Mouse (Mus musculus) hindbrain, embryonic 11.5 days (tissue): ENCODE data around the gene Clstn1. TPM values are rescaled to one million over a fixed set of nuclear protein-coding genes. Genes with fewer than 3 reads are reported as not detected.

Experiments
- ATAC-seq: fragments of 200-750 bp; cut with Nextera tagmentation; 2 replicates; pipeline ENCODE4 v1.8.0; 2017; ENCODE audit warnings: mild to moderate bottlenecking, moderate TSS enrichment, moderate library complexity; ENCODE audit not compliant: low FRiP score
- DNase-seq: peaks from one replicate; pipeline ENCODE4 v3.0.0-alpha.2; 2015; ENCODE audit warnings: low spot score
- H3K27ac ChIP-seq: fragments of 300-500 bp; sonication (generic); 2 replicates; pipeline ENCODE4 v1.5.1; 2014; ENCODE audit warnings: mild to moderate bottlenecking, low read depth, low read length
- H3K27me3 ChIP-seq: fragments of 300-500 bp; sonication (generic); 2 replicates; pipeline ENCODE4 v1.6.1; 2014; ENCODE audit warnings: mild to moderate bottlenecking, low read length, moderate library complexity, mixed read lengths; ENCODE audit not compliant: control insufficient read depth, insufficient read depth
- H3K36me3 ChIP-seq: fragments of 300-500 bp; sonication (generic); 2 replicates; pipeline ENCODE4 v1.6.1; 2014; ENCODE audit warnings: mild to moderate bottlenecking, low read length, moderate library complexity, mixed read lengths; ENCODE audit not compliant: control insufficient read depth, insufficient read depth
- H3K4me1 ChIP-seq: fragments of 300-500 bp; sonication (generic); replicated peaks from 2 replicates; pipeline ENCODE4 v1.6.1; 2014; ENCODE audit warnings: low read length, mixed read lengths; ENCODE audit not compliant: control insufficient read depth, insufficient read depth
- H3K4me2 ChIP-seq: fragments of 300-500 bp; sonication (generic); replicated peaks from 2 replicates; pipeline ENCODE4 v1.6.1; 2014; ENCODE audit warnings: mild to moderate bottlenecking, low read depth, low read length
- H3K4me3 ChIP-seq: fragments of 300-500 bp; sonication (generic); 2 replicates; pipeline ENCODE4 v1.5.1; 2014; ENCODE audit warnings: low read depth, low read length
- H3K9ac ChIP-seq: fragments of 300-500 bp; sonication (generic); 2 replicates; pipeline ENCODE4 v1.6.1; 2014; ENCODE audit warnings: low read depth, low read length
- H3K9me3 ChIP-seq: fragments of 300-500 bp; sonication (generic); 2 replicates; pipeline ENCODE4 v1.6.1; 2016; ENCODE audit warnings: low read length; ENCODE audit not compliant: control insufficient read depth
- WGBS: fragments of 180-500 bp; shearing (Covaris S2); extraction: QIAGEN DNeasy Blood & Tissue Kit; methylation state at CpG from one replicate; pipeline ENCODE4 v1.1.7; 2014; 5-methylcytosine and 5-hydroxymethylcytosine counted together
- polyA plus RNA-seq: library from polyadenylated mRNA; unstranded; fragments of >200 nt; fragmentation: Nextera tagmentation; extraction: Ambion mirVana; gene quantifications from 2 replicates; pipeline ENCODE4 v1.2.1, GENCODE M21; 2014

Gene Clstn1
- polyA plus RNA-seq = 33.0 and 42.6 TPM in 2 replicates

DNA sequence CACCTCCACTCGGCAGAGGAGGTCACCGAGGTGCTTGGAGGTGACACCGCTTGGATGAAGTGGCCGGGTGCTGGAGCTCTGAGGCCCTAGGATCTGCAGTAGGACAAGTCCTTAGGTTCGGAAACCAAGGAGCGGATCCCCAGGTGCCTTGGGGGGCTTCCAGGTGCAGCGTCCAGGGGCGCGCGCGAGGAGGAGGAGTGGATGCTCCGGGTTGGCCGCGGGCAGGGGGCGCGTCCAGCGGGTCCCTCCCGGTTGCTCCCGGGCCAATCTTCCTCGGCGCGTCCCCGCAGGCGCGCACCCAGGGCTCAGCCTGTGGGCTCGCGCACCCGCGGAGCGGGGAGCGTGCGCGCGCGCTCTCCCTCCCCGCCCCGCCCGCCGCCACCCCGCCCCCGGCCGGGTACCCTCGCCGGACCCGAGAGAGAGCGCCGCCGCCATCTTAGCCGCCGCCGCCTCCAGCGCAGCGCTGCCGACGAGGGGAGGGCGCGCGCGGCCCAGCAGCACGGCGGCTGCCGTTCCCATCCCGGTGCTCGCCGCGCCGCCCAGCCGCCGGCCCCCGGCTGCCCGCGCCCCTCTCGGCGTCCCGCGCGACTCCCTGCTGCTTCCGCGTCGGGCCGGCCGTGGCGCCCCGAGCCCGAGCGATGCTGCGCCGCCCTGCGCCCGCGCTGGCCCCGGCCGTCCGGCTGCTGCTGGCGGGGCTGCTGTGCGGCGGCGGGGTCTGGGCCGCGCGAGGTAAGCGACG is at the start of gene Clstn1:
Gene Clstn1, plus strand, starts transcription at position 425 of the 739 bp plus-strand sequence.
- Histone ChIP-seq H3K4me3 (peak within 1 kb of the TSS; percentile 69), H3K4me1 (no peaks in the 10 kb centered on the region), H3K9ac (peak within 1 kb of the TSS; percentile 91), H3K9me3 (no peaks in the 10 kb centered on the region), H3K4me2 (peak within 1 kb of the TSS; percentile 99), H3K27ac (peak within 1 kb of the TSS; percentile 81), H3K27me3 (peaks cover 10% of the 10 kb centered on the region; the same call in 1 of the 2 replicates), H3K36me3 (no peaks in the 10 kb centered on the region)
- ATAC-seq = peak; percentile 82
- peak; percentile 91 for DNase-seq
- WGBS = under 1% methylated on average over 56 of the region's 103 CpGs

DNA sequence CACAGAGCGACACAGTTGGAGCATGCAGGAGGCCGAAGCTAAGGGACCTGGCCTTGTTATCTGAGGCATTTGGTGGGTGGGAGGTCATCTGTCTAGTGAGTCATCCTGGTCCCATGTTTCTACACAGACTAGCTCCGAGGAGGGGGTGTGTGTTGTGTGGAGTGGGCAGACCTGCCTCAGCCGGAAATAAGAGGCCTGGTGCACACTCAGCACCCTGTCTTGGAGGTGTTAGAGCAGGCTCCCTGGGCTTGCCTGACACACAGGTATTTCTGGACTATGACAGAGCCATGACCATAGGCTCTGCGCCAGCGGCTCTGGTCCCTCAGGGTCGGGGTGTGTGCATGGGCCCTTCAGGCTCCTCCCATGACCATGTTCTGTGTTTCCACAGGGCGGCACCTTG is 46.8 kb upstream of the Clstn1 start:
- no peaks in the 10 kb centered on the region for H3K4me1 ChIP-seq
- no peaks in the 10 kb centered on the region for H3K9me3 ChIP-seq
- ATAC-seq (no peak), DNase-seq (no peak)
- H3K4me2 ChIP-seq = no peak overlapping the region
- no peaks in the 10 kb centered on the region for H3K27me3 ChIP-seq
- no peak overlapping the region for H3K27ac ChIP-seq
- H3K9ac ChIP-seq = no peak overlapping the region
- WGBS = 89% methylated on average over 8 of the region's 8 CpGs
- no peak overlapping the region for H3K4me3 ChIP-seq
- H3K36me3 ChIP-seq = no peaks in the 10 kb centered on the region

- no peak overlapping the region for H3K27ac ChIP-seq
- no peak overlapping the region for H3K9ac ChIP-seq
- H3K27me3 ChIP-seq = no peaks in the 10 kb centered on the region
- DNase-seq (no peak), ATAC-seq (no peak)
- H3K4me3 ChIP-seq = no peak overlapping the region
- no peaks in the 10 kb centered on the region for H3K9me3 ChIP-seq
- H3K4me1 ChIP-seq = no peaks in the 10 kb centered on the region
- H3K36me3 ChIP-seq = no peaks in the 10 kb centered on the region
- no peak overlapping the region for H3K4me2 ChIP-seq
- 70% methylated on average over 5 of the region's 5 CpGs for WGBS
Observed at GRCm38 (mm10) chr4:149541935-149542334, 44.3 kb upstream of the Clstn1 start.

DNA sequence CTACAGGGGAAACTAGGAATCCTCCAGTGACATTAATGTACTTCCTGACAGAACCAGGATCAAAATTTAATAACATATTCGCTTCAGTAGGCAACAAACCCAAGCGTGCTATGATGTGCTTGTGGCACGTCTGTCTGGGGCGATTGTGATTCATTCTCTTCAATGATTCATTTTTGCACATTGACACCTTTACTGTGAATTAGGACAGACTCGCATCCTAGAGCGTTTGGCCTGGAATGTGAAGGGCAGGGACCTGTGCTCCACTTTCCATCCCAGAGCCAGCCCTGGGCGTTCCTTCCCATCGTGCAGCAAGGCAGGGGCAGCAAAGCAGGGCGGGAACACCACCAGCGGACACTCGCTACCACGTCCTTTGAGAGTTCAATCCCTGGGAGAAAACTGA is 43.8 kb upstream of the Clstn1 start:
- no peak for ATAC-seq
- Histone ChIP-seq H3K4me2 (no peak overlapping the region), H3K9me3 (no peaks in the 10 kb centered on the region), H3K27ac (no peak overlapping the region), H3K9ac (no peak overlapping the region), H3K36me3 (no peaks in the 10 kb centered on the region), H3K4me3 (no peak overlapping the region), H3K4me1 (no peaks in the 10 kb centered on the region), H3K27me3 (no peaks in the 10 kb centered on the region)
- WGBS = 83% methylated on average over 12 of the region's 12 CpGs
- DNase-seq = no peak

GRCm38 (mm10) chr4:149542927-149543553 is 43.2 kb upstream of the Clstn1 start:
- Histone ChIP-seq H3K9ac (no peak overlapping the region), H3K4me3 (no peak overlapping the region), H3K27ac (no peak overlapping the region), H3K4me2 (no peak overlapping the region), H3K36me3 (no peaks in the 10 kb centered on the region), H3K9me3 (no peaks in the 10 kb centered on the region), H3K4me1 (no peaks in the 10 kb centered on the region), H3K27me3 (no peaks in the 10 kb centered on the region)
- ATAC-seq (peak; percentile 56; the same call in 1 of the 2 replicates), DNase-seq (peak; percentile 92)
- WGBS = 52% methylated on average over 10 of the region's 10 CpGs

GRCm38 (mm10) chr4:149544892-149545291 is 41.4 kb upstream of the Clstn1 start:
- Histone ChIP-seq H3K4me2 (no peak overlapping the region), H3K9ac (no peak overlapping the region), H3K4me3 (no peak overlapping the region), H3K27ac (no peak overlapping the region), H3K36me3 (no peaks in the 10 kb centered on the region), H3K9me3 (no peaks in the 10 kb centered on the region), H3K27me3 (no peaks in the 10 kb centered on the region), H3K4me1 (no peaks in the 10 kb centered on the region)
- no peak for ATAC-seq
- 83% methylated on average over 8 of the region's 8 CpGs for WGBS
- no peak for DNase-seq

DNA sequence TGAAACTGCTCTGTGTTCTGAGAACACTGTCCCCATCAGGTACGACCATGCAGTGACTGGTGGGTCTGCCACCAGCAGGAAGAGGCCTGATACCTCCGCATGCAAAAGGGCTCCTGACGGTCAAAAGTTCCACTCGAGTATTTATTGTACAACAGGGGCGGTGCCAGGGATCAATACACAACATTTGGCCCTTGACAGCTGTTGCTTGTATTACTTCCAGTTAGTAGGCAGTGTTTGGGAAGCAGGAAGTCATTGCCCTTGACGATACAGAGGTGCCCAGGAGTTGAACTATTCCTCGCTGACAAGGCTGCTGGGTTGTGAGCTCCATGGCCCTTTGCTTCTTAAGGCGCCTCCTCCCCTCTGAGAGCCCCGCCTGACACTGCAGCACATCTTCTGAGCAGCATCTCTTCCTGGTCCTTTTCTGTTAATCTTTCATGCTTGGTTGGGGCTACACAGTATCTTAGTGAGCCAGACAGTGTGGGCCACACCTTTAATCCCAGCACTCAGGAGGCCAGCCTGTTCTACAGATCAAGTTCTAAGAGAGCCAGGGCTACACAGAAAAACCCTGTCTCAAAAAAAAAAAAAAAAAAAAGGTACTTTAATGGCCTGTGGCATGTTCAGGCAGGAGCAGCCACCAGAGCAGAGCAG is 39.3 kb upstream of the Clstn1 start:
- Histone ChIP-seq H3K4me2 (no peak overlapping the region), H3K36me3 (no peaks in the 10 kb centered on the region), H3K9me3 (no peaks in the 10 kb centered on the region), H3K27ac (no peak overlapping the region), H3K27me3 (no peaks in the 10 kb centered on the region), H3K4me1 (no peaks in the 10 kb centered on the region), H3K4me3 (no peak overlapping the region), H3K9ac (no peak overlapping the region)
- ATAC-seq (no peak), DNase-seq (no peak)
- 85% methylated on average over 9 of the region's 9 CpGs for WGBS

DNA sequence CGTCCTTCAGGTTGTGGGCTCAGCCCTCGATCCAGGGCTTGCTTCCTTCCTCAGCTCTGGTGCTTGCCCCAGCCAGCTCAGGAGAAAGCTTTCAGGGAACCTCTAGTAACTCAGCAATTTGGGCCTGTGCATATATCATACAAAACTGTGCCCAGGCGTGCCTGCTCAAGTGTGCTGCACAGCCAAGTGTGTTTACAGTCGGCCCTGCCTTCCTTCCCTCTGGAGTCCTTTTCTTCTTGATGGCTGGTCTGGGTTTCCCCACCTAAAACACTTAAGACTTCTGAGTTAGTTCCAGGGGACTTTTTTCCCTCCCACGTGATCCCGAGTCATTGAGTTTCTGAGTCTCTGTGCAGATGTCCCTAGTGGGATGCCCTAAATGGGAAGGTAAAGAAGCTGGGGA is 38.7 kb upstream of the Clstn1 start:
- H3K36me3 ChIP-seq = no peaks in the 10 kb centered on the region
- 92% methylated on average over 6 of the region's 6 CpGs for WGBS

More for the DNA sequence above, 38.7 kb upstream of the Clstn1 start:
- Histone ChIP-seq H3K27me3 (no peaks in the 10 kb centered on the region), H3K27ac (no peak overlapping the region), H3K4me1 (no peaks in the 10 kb centered on the region), H3K4me2 (no peak overlapping the region), H3K9ac (no peak overlapping the region), H3K9me3 (no peaks in the 10 kb centered on the region), H3K4me3 (no peak overlapping the region)
- DNase-seq (no peak), ATAC-seq (no peak)
